Mouse (Mus musculus) intestine, embryonic 16.5 days (tissue): ENCODE data around the gene Sap30l. TPM values are rescaled to one million over a fixed set of nuclear protein-coding genes. Genes with fewer than 3 reads are reported as not detected.
"Not testable (repeated sequence)": the region's sequence is repeated elsewhere in the genome, so short reads cannot be mapped to it uniquely, and the experiment has no call there.

Experiments used
- ATAC-seq: fragments of 200-750 bp; cut with Nextera tagmentation; 2 replicates; pipeline ENCODE4 v1.8.0; 2017; ENCODE audit warnings: moderate TSS enrichment, moderate library complexity
- H3K27ac ChIP-seq: fragments of 300-500 bp; sonication (generic); 2 replicates; pipeline ENCODE4 v1.5.1; 2014; ENCODE audit warnings: mild to moderate bottlenecking, low read length
- H3K27me3 ChIP-seq: fragments of 300-500 bp; sonication (generic); replicated peaks from 2 replicates; pipeline ENCODE4 v1.6.1; 2014; ENCODE audit warnings: low read length, control low read depth, mixed read lengths; ENCODE audit not compliant: control insufficient read depth, insufficient read depth
- H3K36me3 ChIP-seq: fragments of 300-500 bp; sonication (generic); 2 replicates; pipeline ENCODE4 v1.6.1; 2014; ENCODE audit warnings: low read length, control low read depth; ENCODE audit not compliant: control insufficient read depth, insufficient read depth
- H3K4me1 ChIP-seq: fragments of 300-500 bp; sonication (generic); 2 replicates; pipeline ENCODE4 v1.6.1; 2014; ENCODE audit warnings: low read length, control low read depth, mixed read lengths; ENCODE audit not compliant: control insufficient read depth, insufficient read depth
- H3K4me2 ChIP-seq: fragments of 300-500 bp; sonication (generic); 2 replicates; pipeline ENCODE4 v1.6.1; 2014; ENCODE audit warnings: low read depth, low read length, control low read depth
- H3K4me3 ChIP-seq: fragments of 300-500 bp; sonication (generic); 2 replicates; pipeline ENCODE4 v1.5.1; 2014; ENCODE audit warnings: mild to moderate bottlenecking, low read length
- H3K9ac ChIP-seq: fragments of 300-500 bp; sonication (generic); 2 replicates; pipeline ENCODE4 v1.6.1; 2014; ENCODE audit warnings: low read depth, low read length
- H3K9me3 ChIP-seq: fragments of 300-500 bp; sonication (generic); 2 replicates; pipeline ENCODE4 v1.6.1; 2016; ENCODE audit warnings: low read length, control low read depth; ENCODE audit not compliant: control insufficient read depth
- WGBS: fragments of 180-500 bp; shearing (Covaris S2); extraction: QIAGEN DNeasy Blood & Tissue Kit; methylation state at CpG from one replicate; pipeline ENCODE4 v1.1.7; 2014; 5-methylcytosine and 5-hydroxymethylcytosine counted together
- polyA plus RNA-seq: library from polyadenylated mRNA; unstranded; fragments of >200 nt; fragmentation: Nextera tagmentation; extraction: Ambion mirVana; gene quantifications from 2 replicates; pipeline ENCODE4 v1.2.1, GENCODE M21; 2015

Sap30l gene
- polyA plus RNA-seq, 1 experiment from 2014 or later = 6.7 TPM

DNA sequence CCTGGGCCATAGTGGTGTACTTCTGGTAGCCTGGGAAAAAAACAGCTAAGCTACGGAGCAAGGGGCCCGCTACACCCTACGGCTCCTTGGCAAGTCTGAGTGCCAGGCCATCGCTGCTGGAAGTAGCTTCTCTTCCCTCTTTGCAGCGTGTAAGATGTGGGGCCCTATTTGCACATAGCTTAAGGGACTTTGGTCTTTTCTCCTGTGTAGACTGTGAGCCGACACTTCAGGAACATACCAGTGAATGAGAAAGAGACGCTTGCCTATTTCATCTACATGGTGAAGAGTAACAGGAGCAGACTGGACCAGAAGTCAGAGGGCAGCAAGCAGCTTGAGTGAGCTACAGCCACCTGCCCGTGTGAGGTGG is 8.3 kb downstream of the Sap30l start:
- Histone ChIP-seq H3K36me3 (peaks cover 7% of the 10 kb centered on the region), H3K27me3 (no peaks in the 10 kb centered on the region)

DNA sequence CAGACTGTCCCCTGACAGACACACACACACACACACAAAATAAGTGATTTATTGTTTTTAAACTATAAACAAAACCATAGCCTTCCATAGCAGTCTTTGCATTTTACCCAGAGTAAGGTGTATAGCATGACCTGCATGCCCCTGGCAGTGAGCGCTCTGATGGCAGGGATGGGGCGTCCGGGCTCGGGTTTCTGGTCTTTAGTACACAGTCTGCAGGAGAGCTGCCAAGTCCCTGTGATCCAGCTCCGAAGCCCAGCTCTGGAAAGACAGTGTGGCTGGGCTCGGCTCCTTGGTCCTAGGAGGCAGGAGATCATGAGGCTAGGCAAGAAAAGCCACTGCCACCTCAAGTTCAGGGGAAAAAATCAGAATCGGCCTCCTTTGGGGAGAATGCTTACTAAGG is 9.6 kb downstream of the Sap30l start:
- WGBS = 83% methylated on average over 7 of the region's 7 CpGs
- ATAC-seq = no peak
- Histone ChIP-seq H3K27me3 (no peaks in the 10 kb centered on the region), H3K27ac (no peak overlapping the region), H3K36me3 (peaks cover 7% of the 10 kb centered on the region), H3K4me3 (no peak overlapping the region), H3K4me2 (no peak overlapping the region), H3K4me1 (peaks cover 15% of the 10 kb centered on the region), H3K9me3 (no peaks in the 10 kb centered on the region), H3K9ac (no peak overlapping the region)

More for the DNA sequence above, 8.3 kb downstream of the Sap30l start:
- Histone ChIP-seq H3K4me3 (no peak overlapping the region), H3K4me2 (no peak overlapping the region), H3K9ac (no peak overlapping the region), H3K27ac (peak overlapping the region; percentile 52), H3K4me1 (peaks cover 15% of the 10 kb centered on the region), H3K9me3 (no peaks in the 10 kb centered on the region)
- peak; percentile 80 for ATAC-seq
- 67% methylated on average over 8 of the region's 8 CpGs for WGBS

GRCm38 (mm10) chr11:57812212-57812611 is 10.8 kb downstream of the Sap30l start:
- H3K9ac ChIP-seq = no peak overlapping the region
- H3K4me1 ChIP-seq = peaks cover 15% of the 10 kb centered on the region
- H3K4me3 ChIP-seq = no peak overlapping the region
- 94% methylated on average over 8 of the region's 8 CpGs for WGBS
- no peak overlapping the region for H3K27ac ChIP-seq
- H3K4me2 ChIP-seq = no peak overlapping the region
- peaks cover 7% of the 10 kb centered on the region; the same call in 1 of the 2 replicates for H3K36me3 ChIP-seq
- ATAC-seq = no peak
- H3K27me3 ChIP-seq = no peaks in the 10 kb centered on the region
- no peaks in the 10 kb centered on the region for H3K9me3 ChIP-seq

DNA sequence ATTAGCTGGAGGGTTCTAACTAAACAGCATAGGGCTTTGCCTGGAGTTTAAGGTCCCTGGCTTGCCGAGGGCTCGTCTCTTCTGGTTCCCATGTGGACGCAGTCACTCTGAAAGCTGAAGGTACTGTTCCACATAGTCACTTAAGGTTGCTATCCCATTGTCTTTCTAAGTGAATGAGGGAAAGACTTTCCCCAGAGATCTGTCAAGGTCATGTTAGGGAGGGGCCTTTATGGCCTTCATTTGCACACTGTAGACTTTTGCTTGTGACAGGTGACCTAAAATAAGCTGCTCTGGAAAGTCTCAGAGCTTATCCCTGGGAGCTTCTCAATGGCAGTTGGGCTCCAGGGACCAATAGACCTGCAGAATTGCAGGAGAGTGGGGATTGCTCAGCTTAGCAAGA is 12.2 kb downstream of the Sap30l start:
- Histone ChIP-seq H3K36me3 (0 out of 2 replicates have a peak, but pooled peaks cover 3% of the 10 kb centered on the region), H3K4me1 (peaks cover 15% of the 10 kb centered on the region), H3K4me2 (no peak overlapping the region), H3K27ac (no peak overlapping the region), H3K27me3 (no peaks in the 10 kb centered on the region), H3K9ac (no peak overlapping the region), H3K4me3 (no peak overlapping the region), H3K9me3 (no peaks in the 10 kb centered on the region; the same call in 1 of the 2 replicates)
- 93% methylated on average over 3 of the region's 3 CpGs for WGBS
- no peak for ATAC-seq

GRCm38 (mm10) chr11:57818189-57818588 is 16.8 kb downstream of the Sap30l start:
- Histone ChIP-seq H3K4me3 (no peak overlapping the region), H3K9ac (no peak overlapping the region), H3K4me2 (no peak overlapping the region), H3K27me3 (no peaks in the 10 kb centered on the region; the same call in 1 of the 2 replicates), H3K4me1 (no peaks in the 10 kb centered on the region), H3K36me3 (no peaks in the 10 kb centered on the region), H3K9me3 (no peaks in the 10 kb centered on the region; the same call in 1 of the 2 replicates), H3K27ac (no peak overlapping the region)
- no peak for ATAC-seq
- 93% methylated on average over 4 of the region's 4 CpGs for WGBS

DNA sequence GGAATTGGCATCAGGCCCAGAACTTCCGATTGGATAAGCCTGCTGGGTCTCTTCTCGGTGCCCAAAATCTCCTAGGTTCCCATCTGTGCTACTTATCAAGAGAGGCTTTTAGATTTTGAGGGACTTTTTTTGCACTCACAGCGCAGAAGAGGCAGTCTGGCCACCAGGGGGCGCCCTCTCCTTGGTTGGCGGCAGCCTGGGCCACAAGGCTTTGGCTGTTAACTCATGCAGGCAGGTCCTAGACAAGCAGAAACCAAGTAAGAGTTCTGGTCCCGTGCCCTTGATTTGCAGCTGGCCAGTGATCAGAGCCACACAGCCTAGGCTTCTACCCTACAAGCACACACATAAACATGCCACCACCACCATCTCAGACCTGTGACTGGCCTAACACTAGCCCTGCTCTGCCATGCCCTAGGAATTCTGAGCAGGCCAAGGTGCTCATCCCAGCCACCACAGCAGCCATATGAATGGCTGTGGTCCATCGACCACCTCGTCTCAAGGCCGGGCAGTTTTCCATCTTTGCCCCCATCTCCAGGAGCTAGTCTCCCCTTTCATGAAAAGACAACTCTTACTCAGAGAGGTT is 18.7 kb downstream of the Sap30l start:
- ATAC-seq = peak; percentile 63
- Histone ChIP-seq H3K4me3 (no peak overlapping the region), H3K9me3 (no peaks in the 10 kb centered on the region; the same call in 1 of the 2 replicates), H3K9ac (no peak overlapping the region), H3K27ac (no peak overlapping the region), H3K4me2 (no peak overlapping the region), H3K27me3 (no peaks in the 10 kb centered on the region; the same call in 1 of the 2 replicates), H3K36me3 (no peaks in the 10 kb centered on the region), H3K4me1 (peaks cover 8% of the 10 kb centered on the region)
- WGBS = 26% methylated on average over 9 of the region's 9 CpGs

- H3K27ac ChIP-seq, H3K36me3 ChIP-seq, ATAC-seq, H3K4me3 ChIP-seq, H3K4me2 ChIP-seq, H3K9ac ChIP-seq, H3K9me3 ChIP-seq: not testable (repeated sequence)
- 96% methylated on average over 2 of the region's 2 CpGs for WGBS
- Histone ChIP-seq H3K4me1 (peaks cover 18% of the 10 kb centered on the region), H3K27me3 (peaks cover 15% of the 10 kb centered on the region; the same call in 1 of the 2 replicates)
Measured at GRCm38 (mm10) chr11:57823159-57823558, 21.7 kb downstream of the Sap30l start.

DNA sequence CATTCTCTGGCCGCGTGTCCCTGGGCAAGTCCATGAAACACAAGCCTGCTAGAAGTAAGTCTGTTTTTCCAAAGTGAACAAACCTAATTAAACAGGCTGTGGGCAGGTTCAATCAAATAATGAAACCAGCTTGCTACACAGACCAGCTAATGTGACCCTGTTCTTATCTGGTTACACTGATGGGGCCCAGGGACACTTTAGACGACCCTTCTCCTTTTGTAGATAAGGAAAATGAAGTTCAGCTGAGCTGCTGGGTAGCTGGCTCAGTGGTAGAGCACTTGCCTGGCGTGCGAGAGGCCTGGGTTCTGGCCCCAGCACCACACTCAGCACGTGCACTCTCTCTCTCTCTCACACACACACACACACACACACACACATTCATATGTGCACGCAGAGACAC is 22.3 kb downstream of the Sap30l start:
- Histone ChIP-seq H3K9me3 (no peaks in the 10 kb centered on the region), H3K36me3 (no peaks in the 10 kb centered on the region), H3K4me3 (no peak overlapping the region), H3K9ac (no peak overlapping the region), H3K4me2 (no peak overlapping the region), H3K4me1 (peaks cover 20% of the 10 kb centered on the region), H3K27me3 (peaks cover 18% of the 10 kb centered on the region; the same call in 1 of the 2 replicates), H3K27ac (no peak overlapping the region)
- ATAC-seq = no peak
- WGBS = 64% methylated on average over 7 of the region's 7 CpGs

DNA sequence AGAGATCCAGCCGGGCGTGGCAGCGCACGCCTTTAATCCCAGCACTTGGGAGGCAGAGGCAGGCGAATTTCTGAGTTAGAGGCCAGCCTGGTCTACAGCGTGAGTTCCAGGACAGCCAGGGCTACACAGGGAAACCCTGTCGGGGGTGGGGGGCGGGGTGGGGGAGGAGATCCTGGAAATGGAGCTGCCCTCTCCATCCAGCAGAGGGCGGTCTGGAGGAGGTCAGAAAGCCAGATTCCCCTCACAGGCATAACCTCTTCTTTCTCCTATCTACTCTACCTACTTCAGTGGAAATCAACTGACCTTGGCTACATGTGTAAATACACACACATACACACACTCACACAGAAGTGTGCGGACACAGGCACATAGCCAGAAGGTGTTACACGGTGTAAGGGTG is 23.8 kb downstream of the Sap30l start:
- not testable (repeated sequence) for H3K9ac ChIP-seq, H3K4me3 ChIP-seq, H3K27ac ChIP-seq, H3K9me3 ChIP-seq, ATAC-seq, H3K36me3 ChIP-seq, H3K4me2 ChIP-seq
- peaks cover 20% of the 10 kb centered on the region for H3K4me1 ChIP-seq
- 49% methylated on average over 11 of the region's 11 CpGs for WGBS
- peaks cover 33% of the 10 kb centered on the region for H3K27me3 ChIP-seq
